Mouse (Mus musculus) ovary, adult 18-20 months (tissue): ENCODE data around the gene Trim14.

Experiments used
- DNase-seq: peaks from one replicate; pipeline ENCODE4 v3.0.0; 2022; ENCODE audit warnings: low spot score, mixed read lengths

Trim14 gene

DNA sequence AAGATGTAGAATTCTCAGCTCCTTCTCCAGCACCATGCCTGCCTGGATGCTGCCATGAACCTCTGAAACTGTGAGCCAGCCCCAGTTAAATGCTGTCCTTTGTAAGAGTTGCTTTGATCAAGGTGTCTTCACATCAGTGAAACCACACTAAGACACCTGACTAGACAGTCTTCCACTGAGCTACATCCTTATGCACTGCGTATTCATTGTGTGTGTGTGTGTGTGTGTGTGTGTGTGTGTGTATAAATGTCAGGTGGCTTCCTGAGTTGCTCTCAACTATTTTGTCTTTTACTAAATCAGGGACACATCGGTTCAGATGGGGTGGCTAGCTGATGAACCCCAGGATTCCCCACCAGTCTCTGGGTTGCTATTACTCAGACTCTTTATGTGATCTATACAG, 56.9 kb downstream of the Trim14 start:
- no peak for DNase-seq

GRCm38 (mm10) chr4:46475101-46475500, 60.8 kb downstream of the Trim14 start:
- no peak for DNase-seq

- DNase-seq = no peak
Observed at GRCm38 (mm10) chr4:46465740-46466139, 70.2 kb downstream of the Trim14 start.

DNA sequence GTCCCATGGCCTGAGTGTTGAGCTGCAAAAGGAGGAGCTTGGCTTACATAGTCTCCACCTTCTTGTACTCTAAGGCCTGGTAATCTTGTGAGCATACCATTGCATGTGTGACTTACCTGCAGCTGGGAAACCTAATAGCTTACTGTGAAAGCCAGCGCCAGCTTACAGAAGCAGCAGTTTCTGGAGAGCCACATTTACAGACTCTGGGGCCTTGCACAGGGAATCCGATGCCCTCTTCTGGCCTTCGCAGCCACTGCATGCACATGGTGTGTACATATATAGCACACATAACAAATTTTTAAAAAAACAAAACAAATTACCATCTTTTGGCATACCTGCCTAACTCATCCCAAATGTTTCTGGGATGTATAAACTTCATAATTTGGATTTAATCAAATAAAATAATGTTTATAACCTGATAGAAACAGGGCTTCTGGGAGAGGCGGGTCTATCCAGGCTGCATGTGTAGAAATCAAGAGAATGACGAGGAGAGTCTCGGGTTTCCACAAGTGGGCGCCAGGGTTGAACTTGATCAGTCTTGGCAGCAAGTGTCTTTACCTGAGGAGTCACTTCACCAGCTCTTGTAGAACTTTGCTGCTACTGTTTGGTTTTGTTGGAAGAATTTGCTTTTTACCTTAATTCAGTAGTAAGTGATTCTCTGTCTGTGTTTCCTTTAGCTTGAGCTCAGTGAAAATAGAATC, 72.7 kb downstream of the Trim14 start:
- no peak for DNase-seq

- no peak for DNase-seq
Observed at GRCm38 (mm10) chr4:46458411-46458810, 77.5 kb downstream of the Trim14 start.

- DNase-seq = no peak
Observed at GRCm38 (mm10) chr4:46457186-46457585, 78.8 kb downstream of the Trim14 start.

- no peak for DNase-seq
Observed at GRCm38 (mm10) chr4:46456762-46457161, 79.2 kb downstream of the Trim14 start.

DNA sequence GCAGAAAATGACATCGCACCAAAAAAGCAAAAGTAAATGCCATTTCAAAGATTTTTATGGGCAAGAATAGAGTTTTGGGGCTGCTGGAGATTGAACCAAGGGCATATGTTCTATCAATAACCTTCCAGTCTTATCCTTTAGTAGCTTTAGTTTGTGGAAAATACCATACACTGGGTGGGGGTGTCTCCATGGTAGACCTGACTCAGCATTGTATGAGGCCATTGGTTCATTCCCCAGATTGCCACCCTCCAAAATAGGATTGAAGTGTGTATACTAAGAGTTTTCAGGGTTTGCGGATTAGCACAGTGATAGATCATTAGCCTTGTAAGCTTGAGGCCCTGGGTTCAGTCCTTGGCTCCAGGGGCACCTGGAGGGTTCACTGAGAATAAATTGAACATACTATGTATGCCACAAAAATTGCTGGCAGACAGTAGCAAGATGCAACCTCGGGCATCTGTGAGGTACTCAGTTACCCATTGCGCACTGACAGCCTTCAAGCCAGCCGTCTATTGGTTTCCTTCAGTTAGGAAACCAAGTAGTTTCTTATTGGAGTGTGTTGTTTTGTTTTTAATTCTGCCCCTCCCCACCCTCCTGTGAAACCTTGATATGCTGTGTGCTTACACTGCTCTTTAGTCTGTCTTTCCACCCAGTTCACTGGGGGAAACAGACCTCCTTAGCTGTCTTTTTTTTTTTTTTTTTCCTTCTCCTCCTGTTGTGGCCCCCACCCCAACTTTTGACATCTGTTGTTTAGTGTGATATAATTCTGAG, 81.7 kb downstream of the Trim14 start:
- DNase-seq = no peak

DNA sequence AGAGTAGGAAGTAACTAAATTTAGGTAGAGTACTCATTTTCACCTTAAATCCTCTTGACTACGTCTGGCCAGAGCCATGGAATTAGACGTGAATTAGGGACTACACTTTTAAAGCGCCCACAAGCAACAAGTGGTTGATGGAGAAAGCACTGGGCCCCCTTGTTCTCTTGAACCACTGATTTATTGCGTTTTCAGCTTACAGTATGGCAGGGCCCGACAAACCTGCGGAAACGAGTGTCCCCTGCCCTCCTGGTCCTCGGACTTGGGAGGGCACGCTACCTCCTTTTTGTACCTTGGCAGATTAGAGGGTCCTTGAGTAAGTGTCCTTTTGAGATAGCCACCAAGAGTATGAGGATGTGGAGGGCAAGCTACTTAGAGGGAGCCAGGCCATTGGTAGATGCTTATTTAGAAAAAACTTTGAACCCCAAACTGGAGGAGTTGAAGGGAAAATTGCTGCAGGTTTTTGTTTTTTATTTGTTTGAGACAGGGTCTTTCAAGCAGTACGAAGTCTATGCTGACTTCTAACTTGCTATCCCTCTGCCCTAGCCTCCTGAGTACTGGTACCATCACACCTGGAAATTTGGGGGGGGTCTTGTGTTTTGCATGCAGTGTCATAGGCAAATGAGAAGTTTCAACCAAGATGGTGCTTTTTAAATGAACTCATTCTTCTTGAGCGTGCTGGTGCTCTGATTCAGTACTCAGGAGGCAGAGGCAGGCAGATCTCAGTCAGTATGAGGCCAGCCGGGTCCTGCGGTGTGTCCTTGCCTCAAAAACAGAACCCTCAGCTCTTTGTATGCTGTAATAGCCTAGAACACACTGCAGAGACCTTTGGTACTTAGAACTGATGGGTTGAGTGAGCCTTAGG, 82.9 kb downstream of the Trim14 start:
- DNase-seq = no peak

DNA sequence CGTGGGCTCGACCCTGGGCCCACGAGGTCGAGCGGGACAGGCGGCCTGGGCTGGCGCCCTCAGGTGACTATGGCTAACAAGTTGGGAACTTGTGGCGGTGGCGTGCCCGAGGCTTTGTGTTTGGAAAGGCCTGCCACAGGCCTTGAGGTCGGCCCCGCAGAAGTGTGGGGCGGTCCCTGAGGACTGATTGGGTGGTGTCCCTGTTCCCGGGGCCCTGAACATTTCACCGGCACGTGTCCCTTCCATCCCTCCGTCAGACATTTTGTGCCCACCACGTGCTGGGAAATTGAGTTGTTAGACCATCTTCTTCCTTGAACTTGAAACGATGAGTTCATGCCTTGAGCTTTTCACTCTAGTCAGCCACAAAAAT, 83.5 kb downstream of the Trim14 start:
- peak; percentile 58 for DNase-seq

DNA sequence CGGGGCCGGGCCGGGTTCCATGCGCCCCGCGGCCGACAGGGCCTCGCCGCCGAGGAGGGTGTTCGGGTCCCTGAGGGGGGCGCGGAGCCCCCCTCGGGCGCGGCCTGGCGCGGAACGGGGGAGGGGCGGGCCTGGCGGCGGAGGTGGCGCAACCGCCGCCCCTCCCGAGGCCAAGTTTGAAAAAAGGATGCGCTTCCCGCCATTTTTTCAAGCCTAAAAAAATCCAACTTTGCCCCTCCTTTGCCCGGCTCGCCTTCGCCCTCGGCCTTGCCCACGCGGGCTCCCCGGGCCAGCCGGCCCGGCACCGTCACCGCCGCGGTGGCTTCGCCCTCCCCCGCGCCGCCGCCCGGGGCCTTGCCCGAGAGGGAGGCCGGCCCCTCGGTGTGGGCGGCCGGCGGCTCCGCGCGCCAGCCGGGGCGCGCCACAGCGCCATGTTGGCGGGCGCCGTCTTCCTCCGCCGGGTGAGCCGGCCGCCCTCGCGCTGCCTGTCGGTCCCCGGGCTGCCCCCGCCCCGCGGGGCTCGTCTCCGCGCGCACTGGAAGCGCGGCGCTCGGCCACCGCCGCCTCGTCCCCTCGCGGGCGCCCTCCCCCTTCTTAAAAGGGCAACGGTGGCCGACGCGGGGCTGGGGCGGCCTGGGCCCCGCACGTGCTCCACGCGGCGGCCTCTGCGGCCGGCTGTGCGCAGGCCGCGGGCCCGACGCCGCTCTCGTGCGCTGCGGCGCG, 84.0 kb downstream of the Trim14 start:
- DNase-seq = peak; percentile 53

DNA sequence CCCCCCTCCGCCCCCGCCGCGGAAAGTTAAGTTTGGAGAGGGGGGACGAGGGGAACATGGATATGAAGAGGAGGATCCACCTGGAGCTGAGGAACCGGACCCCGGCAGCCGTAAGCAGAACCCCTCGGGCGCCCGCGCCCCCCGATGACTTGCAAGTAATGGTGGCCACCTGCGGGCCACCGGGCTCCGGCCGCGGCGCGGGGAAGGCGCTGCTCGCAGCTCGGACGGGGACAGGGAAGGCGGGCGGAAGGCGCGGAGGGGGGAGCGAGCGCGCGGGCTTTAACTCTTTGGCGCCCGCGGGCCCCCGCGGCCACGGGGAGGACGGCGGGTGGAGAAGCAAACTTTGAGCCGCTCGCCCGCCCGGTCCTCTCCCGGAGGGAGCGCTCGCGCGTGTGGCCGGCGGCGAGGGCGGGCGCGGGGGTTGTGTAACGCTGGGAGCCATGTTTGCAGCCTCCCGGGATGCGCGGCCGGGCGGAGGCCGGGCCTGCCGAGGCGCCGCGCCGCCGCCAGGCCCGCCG, 84.6 kb downstream of the Trim14 start:
- peak; percentile 53 for DNase-seq

DNA sequence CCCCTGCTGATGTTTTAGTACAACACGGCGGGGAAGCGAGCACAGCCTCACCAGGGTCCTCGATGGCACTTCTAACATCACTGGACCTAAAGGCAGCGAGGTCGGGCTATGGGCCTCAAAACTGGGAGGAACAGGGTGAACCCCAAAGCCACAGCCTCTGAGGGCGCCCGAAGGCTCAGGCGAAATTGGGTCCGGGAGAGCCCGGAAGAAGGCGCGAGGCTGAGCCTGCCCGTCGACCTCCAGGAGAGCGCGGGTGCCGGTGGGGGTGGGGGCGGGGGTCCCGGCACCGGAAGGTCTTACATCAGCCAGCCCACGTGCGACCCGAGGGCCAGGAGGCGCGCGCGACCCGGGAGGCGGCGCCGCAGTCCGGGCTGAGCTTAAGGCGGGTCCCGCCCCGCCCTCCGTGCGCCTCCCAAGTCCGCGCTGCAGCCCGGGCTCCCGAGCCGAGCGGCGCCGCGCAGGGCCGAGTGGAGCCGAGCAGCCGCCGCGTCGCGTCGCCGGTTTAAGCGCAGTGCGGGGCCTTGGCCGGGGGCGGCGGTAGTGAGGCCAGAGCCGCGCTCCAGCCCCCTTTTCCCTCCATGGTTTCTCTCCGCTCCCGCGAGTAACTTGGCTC, 85.3 kb downstream of the Trim14 start, which contains the start of gene Anp32b:
Gene Anp32b, plus strand, starts transcription at position 384 of the 613 bp plus-strand sequence.
- DNase-seq = peak; percentile 88

DNA sequence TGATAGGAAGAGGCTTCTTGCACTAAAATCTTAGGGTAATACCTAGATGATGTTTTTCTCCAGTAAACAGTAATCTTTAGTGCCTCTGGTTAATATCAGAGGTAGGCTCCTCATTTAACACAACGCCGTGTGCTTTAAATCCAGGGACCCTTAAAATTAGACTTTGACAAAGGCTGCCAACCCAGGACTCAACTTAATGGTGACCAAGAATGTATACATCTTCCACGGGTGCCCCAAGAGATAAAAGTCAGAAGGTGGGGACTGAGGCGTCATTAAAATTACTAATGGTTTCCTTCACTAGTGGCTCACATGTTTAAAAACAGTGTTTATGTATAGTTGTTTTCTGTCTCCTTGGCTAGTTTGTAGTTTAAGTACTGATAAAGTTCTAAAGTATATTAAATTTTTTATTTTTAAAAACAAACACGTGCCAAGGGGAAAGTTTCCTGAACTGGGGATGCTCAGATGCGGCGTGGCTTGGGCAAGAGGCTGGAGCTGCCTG, 85.9 kb downstream of the Trim14 start:
- DNase-seq = no peak

GRCm38 (mm10) chr4:46448886-46449285, 87.1 kb downstream of the Trim14 start:
- DNase-seq = no peak

DNA sequence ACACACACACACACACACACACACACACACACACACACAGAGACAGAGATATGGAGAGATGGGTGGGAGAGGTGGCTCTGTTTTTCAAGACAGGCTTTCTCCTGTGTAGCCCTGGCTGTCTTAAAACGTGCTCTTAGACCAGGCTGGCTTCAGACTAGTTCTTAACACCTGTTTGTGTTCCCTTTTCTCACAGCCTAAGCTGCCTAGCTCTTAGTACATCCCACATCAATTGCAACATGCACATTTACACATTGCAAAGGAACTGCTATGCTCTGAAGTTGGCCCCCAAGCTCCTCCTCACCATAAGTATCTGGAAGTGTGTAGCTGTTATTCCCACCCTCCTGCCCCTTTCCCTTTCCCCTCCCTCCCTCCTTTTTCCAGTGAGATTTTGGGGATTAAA, 88.5 kb downstream of the Trim14 start:
- no peak for DNase-seq

DNA sequence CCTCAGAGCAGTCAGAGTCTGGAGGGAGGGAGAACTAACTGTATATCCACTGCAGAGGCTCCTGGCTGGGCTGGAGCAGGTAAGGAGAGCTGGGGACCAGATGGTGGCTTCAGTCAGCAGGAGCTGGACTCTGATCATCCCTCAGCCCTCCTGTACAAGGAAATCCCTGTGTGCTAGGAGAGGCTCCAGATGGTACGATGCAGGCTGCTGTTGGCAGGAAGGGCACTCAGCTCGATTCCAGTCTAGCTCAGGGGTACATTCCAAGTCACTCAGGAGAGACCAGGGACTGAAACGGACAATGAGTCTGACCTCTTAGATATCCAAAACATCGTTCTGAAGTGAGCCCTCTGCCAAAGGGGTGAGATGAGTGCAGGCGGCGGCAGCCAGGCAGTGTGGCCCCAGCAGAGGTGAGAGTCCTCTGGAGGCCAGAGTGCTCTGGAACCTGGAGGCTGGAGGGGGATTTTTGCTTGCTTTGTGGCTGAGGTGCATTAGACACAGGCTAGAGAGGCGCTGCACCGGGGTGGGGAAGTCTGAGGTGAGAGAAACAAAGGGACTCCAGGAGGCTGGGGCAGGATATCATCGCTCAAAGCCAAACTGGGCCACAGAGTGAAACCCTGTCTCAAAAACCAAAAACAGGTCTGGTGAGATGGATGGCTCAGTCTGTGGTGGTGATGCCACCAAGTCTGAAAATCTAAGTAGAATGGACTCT, 90.5 kb downstream of the Trim14 start:
- no peak for DNase-seq
